Mouse (Mus musculus) E14TG2a.4 (cell line): ENCODE results near the gene Rbms1.

Source experiments
- H3K27me3 ChIP-seq: 2 replicates; pipeline ENCODE4 v1.6.1; 2014; ENCODE audit warnings: low read length, control low read depth; ENCODE audit not compliant: insufficient read depth
- H3K36me3 ChIP-seq: 2 replicates; pipeline ENCODE4 v1.6.1; 2014; ENCODE audit warnings: low read length, control low read depth; ENCODE audit not compliant: insufficient read depth
- H3K4me1 ChIP-seq: replicated peaks from 2 replicates; pipeline ENCODE4 v1.6.1; 2014; ENCODE audit warnings: low read depth, low read length, control low read depth
- H3K4me3 ChIP-seq: replicated peaks from 2 replicates; pipeline ENCODE4 v1.5.1; 2014; ENCODE audit warnings: mild to moderate bottlenecking, low read length
- H3K9me3 ChIP-seq: 2 replicates; pipeline ENCODE4 v1.6.1; 2014; ENCODE audit warnings: low read length, control low read depth
- CTCF ChIP-seq: conservative IDR thresholded peaks from 2 replicates; pipeline ENCODE4 v1.5.1; 2014; ENCODE audit warnings: low read length
- NANOG ChIP-seq: IDR thresholded peaks from 2 replicates; pipeline ENCODE4 v1.6.1; 2014; ENCODE audit warnings: borderline replicate concordance, low read length, mixed read lengths
- POU5F1 ChIP-seq: IDR thresholded peaks from 2 replicates; pipeline ENCODE4 v1.6.1; 2014; ENCODE audit warnings: low read length, borderline replicate concordance

The Rbms1 gene

GRCm38 (mm10) chr2:60722967-60723366, 240.0 kb downstream of the Rbms1 start:
- no peaks in the 10 kb centered on the region for H3K9me3 ChIP-seq
- no peaks in the 10 kb centered on the region for H3K36me3 ChIP-seq
- TF ChIP-seq NANOG (no peak), CTCF (no peak)
- H3K4me1 ChIP-seq: peaks cover 4% of the 10 kb centered on the region; the same call in 1 of the 2 replicates
- H3K27me3 ChIP-seq: no peaks in the 10 kb centered on the region
- no peak overlapping the region for H3K4me3 ChIP-seq

GRCm38 (mm10) chr2:60722514-60722913, 240.5 kb downstream of the Rbms1 start, which contains the start of gene Itgb6:
Itgb6 (minus strand) TSS chr2:60722643.
- Histone ChIP-seq H3K36me3 (no peaks in the 10 kb centered on the region), H3K4me3 (no peak within 1 kb of the TSS), H3K4me1 (peaks cover 5% of the 10 kb centered on the region; the same call in 1 of the 2 replicates), H3K9me3 (no peaks in the 10 kb centered on the region), H3K27me3 (no peaks in the 10 kb centered on the region; the same call in 1 of the 2 replicates)
- TF ChIP-seq POU5F1: no peak
- no peak for TF ChIP-seq CTCF
- TF ChIP-seq NANOG: no peak

GRCm38 (mm10) chr2:60720906-60721305, 242.1 kb downstream of the Rbms1 start:
- no peak for TF ChIP-seq POU5F1
- TF ChIP-seq CTCF: peak; percentile 88
- no peak for TF ChIP-seq NANOG
- no peaks in the 10 kb centered on the region for H3K9me3 ChIP-seq
- H3K27me3 ChIP-seq: peaks cover 4% of the 10 kb centered on the region; the same call in 1 of the 2 replicates
- peaks cover 10% of the 10 kb centered on the region; the same call in 1 of the 2 replicates for H3K4me1 ChIP-seq
- H3K36me3 ChIP-seq: no peaks in the 10 kb centered on the region
- no peak overlapping the region for H3K4me3 ChIP-seq

GRCm38 (mm10) chr2:60720205-60720604, 242.8 kb downstream of the Rbms1 start:
- Histone ChIP-seq H3K9me3 (no peaks in the 10 kb centered on the region), H3K36me3 (no peaks in the 10 kb centered on the region), H3K4me1 (peaks cover 10% of the 10 kb centered on the region; the same call in 1 of the 2 replicates), H3K27me3 (peaks cover 4% of the 10 kb centered on the region; the same call in 1 of the 2 replicates), H3K4me3 (no peak overlapping the region)
- TF ChIP-seq CTCF: no peak
- TF ChIP-seq NANOG: no peak
- TF ChIP-seq POU5F1: no peak

GRCm38 (mm10) chr2:60717348-60717747, 245.6 kb downstream of the Rbms1 start:
- no peak for TF ChIP-seq POU5F1
- no peak for TF ChIP-seq CTCF
- no peak for TF ChIP-seq NANOG
- Histone ChIP-seq H3K4me3 (peak overlapping the region; percentile 60), H3K9me3 (peaks cover 6% of the 10 kb centered on the region; the same call in 1 of the 2 replicates), H3K36me3 (no peaks in the 10 kb centered on the region), H3K27me3 (peaks cover 4% of the 10 kb centered on the region; the same call in 1 of the 2 replicates), H3K4me1 (peaks cover 10% of the 10 kb centered on the region; the same call in 1 of the 2 replicates)

- TF ChIP-seq NANOG: no peak
- no peak for TF ChIP-seq CTCF
- TF ChIP-seq POU5F1: no peak
- Histone ChIP-seq H3K9me3 (peaks cover 6% of the 10 kb centered on the region; the same call in 1 of the 2 replicates), H3K27me3 (peaks cover 4% of the 10 kb centered on the region; the same call in 1 of the 2 replicates)
Observed at GRCm38 (mm10) chr2:60716549-60716948, 246.4 kb downstream of the Rbms1 start.

GRCm38 (mm10) chr2:60715771-60716170, 247.2 kb downstream of the Rbms1 start:
- H3K9me3 ChIP-seq: peaks cover 6% of the 10 kb centered on the region; the same call in 1 of the 2 replicates
- TF ChIP-seq POU5F1 (no peak), NANOG (no peak), CTCF (no peak)
- H3K27me3 ChIP-seq: peaks cover 4% of the 10 kb centered on the region; the same call in 1 of the 2 replicates
- peaks cover 10% of the 10 kb centered on the region; the same call in 1 of the 2 replicates for H3K4me1 ChIP-seq
- no peak overlapping the region for H3K4me3 ChIP-seq
- no peaks in the 10 kb centered on the region for H3K36me3 ChIP-seq

More at GRCm38 (mm10) chr2:60716549-60716948, 246.4 kb downstream of the Rbms1 start:
- H3K4me3 ChIP-seq: no peak overlapping the region
- peaks cover 10% of the 10 kb centered on the region; the same call in 1 of the 2 replicates for H3K4me1 ChIP-seq
- no peaks in the 10 kb centered on the region for H3K36me3 ChIP-seq

- Histone ChIP-seq H3K4me3 (no peak overlapping the region), H3K4me1 (0 out of 2 replicates have a peak, but pooled peaks cover 7% of the 10 kb centered on the region), H3K36me3 (no peaks in the 10 kb centered on the region), H3K9me3 (peaks cover 6% of the 10 kb centered on the region; the same call in 1 of the 2 replicates), H3K27me3 (peaks cover 4% of the 10 kb centered on the region; the same call in 1 of the 2 replicates)
- TF ChIP-seq POU5F1 (no peak), CTCF (no peak), NANOG (no peak)
Observed at GRCm38 (mm10) chr2:60714971-60715502, 248.0 kb downstream of the Rbms1 start.
